8 mouse cellular contexts compared by ENCODE assay signal in the genomic region with DNA sequence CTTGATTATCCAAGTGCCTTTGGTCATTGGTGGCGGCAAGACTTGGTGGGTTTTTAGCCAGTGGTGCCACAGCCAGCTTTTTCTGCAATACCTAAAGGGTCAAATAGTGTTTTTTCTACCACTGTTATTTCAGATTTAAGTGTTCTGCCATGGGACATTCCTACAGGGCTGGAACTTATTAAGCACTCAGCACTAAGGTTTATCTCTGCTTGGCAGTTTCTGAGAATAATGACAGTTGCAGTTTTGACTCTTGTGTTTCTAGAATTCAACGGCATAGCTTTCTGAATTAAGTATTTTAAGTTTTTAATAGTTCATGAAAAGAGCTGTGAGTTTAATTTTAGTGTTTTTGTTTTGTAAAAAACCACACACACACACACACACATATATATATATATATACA. TPM values are rescaled to one million over a fixed set of nuclear protein-coding genes. Genes with fewer than 3 reads are reported as not detected.
DNase-seq lines count a peak whose midpoint lies in the region; ATAC-seq lines count a peak whose summit lies in the region.

No protein-coding gene starts in this region.

- no peak for DNase-seq in neural tube, embryonic 11.5 days (ENCODE audit: low spot score)
- no peak for DNase-seq in neural tube, embryonic 10.5 days (ENCODE audit: extremely low spot score, low spot score)
- no peak for DNase-seq in forebrain, embryonic 14.5 days (ENCODE audit: low spot score)
- DNase-seq in adrenal gland, postnatal 4 days (ENCODE audit: low spot score in 2 of 2) = no peak
- no peak for DNase-seq in urinary bladder, postnatal 25 days (ENCODE audit: low spot score)
- DNase-seq in cerebellum, postnatal 14 days = no peak

- ATAC-seq in neural tube, embryonic 11.5 days (ENCODE audit: insufficient read depth, low FRiP score, low TSS enrichment) = no peak
- no peak for ATAC-seq in forebrain, embryonic 14.5 days
- no peak for ATAC-seq in limb, embryonic 15.5 days (ENCODE audit: insufficient number of reproducible peaks, low FRiP score, low TSS enrichment, low read depth)
- ATAC-seq in stomach, embryonic 15.5 days (ENCODE audit: insufficient read depth, low FRiP score, low read depth) = no peak

- peaks cover 6% of the 10 kb centered on the region; the same call in 1 of the 2 replicates for H3K4me1 ChIP-seq in neural tube, embryonic 11.5 days (ENCODE audit: control insufficient read depth, insufficient read depth, low read length)
- peaks cover 17% of the 10 kb centered on the region for H3K4me1 ChIP-seq in forebrain, embryonic 14.5 days (ENCODE audit: control insufficient read depth, insufficient read depth, low read length)
- H3K4me1 ChIP-seq in limb, embryonic 15.5 days = peaks cover 7% of the 10 kb centered on the region; the same call in 1 of the 2 replicates
- H3K4me1 ChIP-seq in stomach, embryonic 15.5 days = 0 out of 2 replicates have a peak, but pooled peaks cover 6% of the 10 kb centered on the region

- H3K9me3 ChIP-seq in neural tube, embryonic 11.5 days (ENCODE audit: control insufficient read depth, low read length) = no peaks in the 10 kb centered on the region
- H3K9me3 ChIP-seq in forebrain, embryonic 14.5 days (replicated peaks; ENCODE audit: control insufficient read depth, low read length) = no peaks in the 10 kb centered on the region
- H3K9me3 ChIP-seq in limb, embryonic 15.5 days = no peaks in the 10 kb centered on the region
- no peaks in the 10 kb centered on the region for H3K9me3 ChIP-seq in stomach, embryonic 15.5 days

- H3K4me3 ChIP-seq in neural tube, embryonic 11.5 days (ENCODE audit: low read depth, low read length) = peak overlapping the region; percentile 6
- peak overlapping the region; percentile 82 for H3K4me3 ChIP-seq in forebrain, embryonic 14.5 days (ENCODE audit: low read depth, low read length)
- peak overlapping the region; percentile 18; the same call in 1 of the 2 replicates for H3K4me3 ChIP-seq in limb, embryonic 15.5 days
- H3K4me3 ChIP-seq in stomach, embryonic 15.5 days (replicated peaks) = peak overlapping the region; percentile 24

- H3K9ac ChIP-seq in neural tube, embryonic 11.5 days (ENCODE audit: low read length) = no peak overlapping the region
- no peak overlapping the region for H3K9ac ChIP-seq in forebrain, embryonic 14.5 days (ENCODE audit: low read length)
- H3K9ac ChIP-seq in limb, embryonic 15.5 days = no peak overlapping the region
- H3K9ac ChIP-seq in stomach, embryonic 15.5 days = no peak overlapping the region

- no peaks in the 10 kb centered on the region for H3K36me3 ChIP-seq in neural tube, embryonic 11.5 days (ENCODE audit: control insufficient read depth, insufficient read depth, low read length)
- no peaks in the 10 kb centered on the region for H3K36me3 ChIP-seq in forebrain, embryonic 14.5 days (ENCODE audit: control insufficient read depth, insufficient read depth, low read length)
- no peaks in the 10 kb centered on the region for H3K36me3 ChIP-seq in limb, embryonic 15.5 days
- H3K36me3 ChIP-seq in stomach, embryonic 15.5 days = no peaks in the 10 kb centered on the region; the same call in 1 of the 2 replicates

- H3K27ac ChIP-seq in neural tube, embryonic 11.5 days (ENCODE audit: low read depth, low read length) = no peak overlapping the region
- H3K27ac ChIP-seq in forebrain, embryonic 14.5 days (ENCODE audit: low read depth, low read length) = no peak overlapping the region
- no peak overlapping the region for H3K27ac ChIP-seq in limb, embryonic 15.5 days
- no peak overlapping the region for H3K27ac ChIP-seq in stomach, embryonic 15.5 days

- no peaks in the 10 kb centered on the region for H3K27me3 ChIP-seq in neural tube, embryonic 11.5 days (ENCODE audit: control insufficient read depth, insufficient read depth, low read length)
- H3K27me3 ChIP-seq in forebrain, embryonic 14.5 days (replicated peaks; ENCODE audit: control insufficient read depth, insufficient read depth, low read length) = no peaks in the 10 kb centered on the region
- no peaks in the 10 kb centered on the region for H3K27me3 ChIP-seq in limb, embryonic 15.5 days
- H3K27me3 ChIP-seq in stomach, embryonic 15.5 days (replicated peaks) = no peaks in the 10 kb centered on the region

- peak overlapping the region; percentile 40 for H3K4me2 ChIP-seq in neural tube, embryonic 11.5 days (ENCODE audit: low read depth)
- H3K4me2 ChIP-seq in forebrain, embryonic 14.5 days (ENCODE audit: low read length) = peak overlapping the region; percentile 72
- H3K4me2 ChIP-seq in limb, embryonic 15.5 days = peak overlapping the region; percentile 38
- peak overlapping the region; percentile 44 for H3K4me2 ChIP-seq in stomach, embryonic 15.5 days

- 87% methylated on average over 2 of the region's 2 CpGs for WGBS in neural tube, embryonic 11.5 days
- WGBS in forebrain, embryonic 14.5 days = 91% methylated on average over 2 of the region's 2 CpGs
- 75% methylated on average over 2 of the region's 2 CpGs for WGBS in limb, embryonic 15.5 days
- 88% methylated on average over 2 of the region's 2 CpGs for WGBS in stomach, embryonic 15.5 days

RNA-seq across cellular contexts. Expression of a gene that starts 2.5 kb away (rescaled TPM):
- polyA plus RNA-seq in neural tube, embryonic 11.5 days (2014; fragmentation: Nextera tagmentation; extraction: Ambion mirVana) = 6.1 and 6.3 TPM in 2 replicates
- 5.3 and 5.9 TPM in 2 replicates for polyA plus RNA-seq in forebrain, embryonic 14.5 days (2014; fragmentation: Nextera tagmentation; extraction: Ambion mirVana)
- 2.8 and 3.1 TPM in 2 replicates for polyA plus RNA-seq in limb, embryonic 15.5 days (2015; fragmentation: Nextera tagmentation; extraction: Ambion mirVana)
- 4.4 and 5.0 TPM in 2 replicates for polyA plus RNA-seq in stomach, embryonic 15.5 days (2015; fragmentation: Nextera tagmentation; extraction: Ambion mirVana)
- 10 to 100 TPM; 15.1 to 15.4 TPM for total RNA-seq in adrenal gland, postnatal 4 days (2021)

Comparison
In these comparisons a context has a peak if more than half of its experiments do, and no peak if none do; other contexts are left out.
1. H3K4me3 ChIP-seq: peak in every context shown above with its lines; median percentile 82 in forebrain, embryonic 14.5 days; 24 in stomach, embryonic 15.5 days; 18 in limb, embryonic 15.5 days; 6 in neural tube, embryonic 11.5 days.